Mouse (Mus musculus) heart, postnatal 0 days (tissue): ENCODE measurements around the gene Trex1.

Source experiments
- CTCF ChIP-seq: IDR thresholded peaks from 2 replicates; pipeline ENCODE4 v1.5.1; 2016; ENCODE audit warnings: antibody characterized with exemption, control low read depth, low read depth
- EP300 ChIP-seq: IDR thresholded peaks from 2 replicates; pipeline ENCODE4 v1.6.1; 2016; ENCODE audit warnings: antibody characterized with exemption, low read depth

- TF ChIP-seq CTCF (no peak), EP300 (no peak)
Observed at GRCm38 (mm10) chr9:109097831-109098230, 38.3 kb upstream of the Trex1 start.
